Mouse (Mus musculus): ENCODE results near the gene Meltf. TPM values are rescaled to one million over a fixed set of nuclear protein-coding genes. Genes with fewer than 3 reads are reported as not detected.
A peak's percentile ranks its signal among the peaks of the same experiment; 100 is the strongest.
"Not testable (repeated sequence)": the region's sequence is repeated elsewhere in the genome, so short reads cannot be mapped to it uniquely, and the experiment has no call there.

The Meltf gene
- total RNA-seq, 4 experiments from 2014 or later, result not detected

DNA sequence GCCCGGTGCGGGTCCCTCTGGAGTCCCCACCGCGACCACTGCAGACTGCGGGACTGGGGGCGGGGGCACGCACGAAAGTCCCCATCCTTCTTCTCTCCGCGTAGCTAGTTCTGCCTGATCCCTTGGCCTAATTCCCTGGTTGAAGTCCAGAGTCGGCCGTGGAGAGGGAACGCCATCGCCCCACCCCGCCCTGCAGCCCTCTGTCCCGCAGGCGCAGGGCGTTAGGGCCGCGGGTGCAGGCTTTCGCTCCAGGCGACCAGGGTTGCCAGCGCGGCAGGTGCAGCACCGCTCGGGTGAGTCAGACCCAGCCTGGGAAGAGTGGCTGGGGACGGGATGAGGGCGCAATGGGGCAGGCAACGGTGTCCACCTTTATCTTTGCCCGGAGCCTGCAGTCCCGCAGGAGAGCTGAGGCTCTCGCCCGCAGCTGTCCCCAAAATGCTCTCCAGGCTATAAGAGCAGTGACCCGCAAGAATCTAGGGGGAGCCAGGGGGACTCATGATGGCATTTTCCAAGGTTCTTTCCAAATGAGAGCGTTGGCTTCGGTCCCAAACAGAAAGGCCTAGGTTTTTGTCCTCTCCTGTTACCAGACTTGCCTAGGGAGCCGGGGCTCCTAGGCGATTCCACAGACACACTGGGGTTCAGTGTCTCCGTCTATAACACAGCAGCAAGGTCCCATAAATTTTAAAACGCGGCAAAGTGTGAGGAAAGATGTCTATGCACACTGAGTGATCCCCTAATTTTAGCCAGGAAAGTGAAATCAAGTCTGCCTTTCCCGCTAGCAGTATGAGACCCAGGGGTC is 55.3 kb downstream of the Meltf start, which contains the start of gene Pigz:
Pigz (plus strand) TSS at position 101 of the 799 bp plus-strand sequence.
- peak; percentile 51 for DNase-seq (ENCODE audit: low spot score)

DNA sequence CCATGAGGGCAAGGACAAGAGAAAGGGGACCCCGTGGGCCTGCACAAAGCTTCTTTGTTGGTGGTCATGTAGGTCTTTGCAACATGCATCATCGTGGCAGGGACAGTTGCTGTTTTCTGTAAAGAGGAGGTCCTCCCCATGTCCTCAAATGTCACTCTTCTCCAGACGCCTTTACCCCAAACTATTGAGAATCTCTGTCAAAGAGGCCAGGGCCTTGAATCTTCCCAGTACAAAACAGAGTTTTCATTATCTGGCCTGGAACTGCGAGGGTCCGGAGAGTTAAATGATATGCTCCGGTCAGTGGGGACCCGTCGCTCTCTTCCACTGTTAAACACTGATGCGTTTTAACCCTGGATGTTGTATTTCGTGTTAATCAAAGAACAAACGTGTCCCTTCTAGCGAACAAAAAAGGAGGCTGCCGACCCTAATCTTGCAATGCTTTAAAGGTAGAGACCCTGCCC is 56.0 kb downstream of the Meltf start:
- DNase-seq (ENCODE audit: low spot score), result no peak

GRCm38 (mm10) chr16:31935091-31935979 is 56.7 kb downstream of the Meltf start:
- DNase-seq (ENCODE audit: low spot score), result no peak

- no peak for DNase-seq (ENCODE audit: low spot score)
Measured at GRCm38 (mm10) chr16:31936568-31936967, 58.0 kb downstream of the Meltf start.

- peak; percentile 55 for DNase-seq (ENCODE audit: low spot score)
Measured at GRCm38 (mm10) chr16:31938856-31939255, 60.2 kb downstream of the Meltf start.

DNA sequence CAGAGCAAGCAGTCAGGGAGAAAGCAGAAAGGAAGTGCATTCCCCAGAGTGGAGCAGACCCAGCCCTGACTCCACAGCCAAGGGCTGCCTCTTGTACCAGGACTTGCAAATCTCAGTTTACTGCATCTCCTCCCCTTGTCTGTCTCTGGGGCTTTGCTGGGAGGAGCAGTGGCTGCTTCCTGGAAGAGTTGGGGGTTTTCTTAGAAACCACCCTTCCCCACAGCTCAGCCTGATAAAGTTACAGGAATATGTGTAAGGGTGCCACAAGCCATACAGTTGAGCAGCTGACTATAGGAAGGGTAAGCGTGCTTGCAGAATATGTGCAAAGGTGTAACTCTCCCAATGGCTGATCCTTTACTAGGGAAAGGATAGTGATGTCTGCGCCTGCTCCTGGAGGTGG is 62.0 kb downstream of the Meltf start:
- DNase-seq (ENCODE audit: low spot score), result no peak

- DNase-seq (ENCODE audit: low spot score), result peak; percentile 55
Measured at GRCm38 (mm10) chr16:31943980-31944379, 65.4 kb downstream of the Meltf start.

DNA sequence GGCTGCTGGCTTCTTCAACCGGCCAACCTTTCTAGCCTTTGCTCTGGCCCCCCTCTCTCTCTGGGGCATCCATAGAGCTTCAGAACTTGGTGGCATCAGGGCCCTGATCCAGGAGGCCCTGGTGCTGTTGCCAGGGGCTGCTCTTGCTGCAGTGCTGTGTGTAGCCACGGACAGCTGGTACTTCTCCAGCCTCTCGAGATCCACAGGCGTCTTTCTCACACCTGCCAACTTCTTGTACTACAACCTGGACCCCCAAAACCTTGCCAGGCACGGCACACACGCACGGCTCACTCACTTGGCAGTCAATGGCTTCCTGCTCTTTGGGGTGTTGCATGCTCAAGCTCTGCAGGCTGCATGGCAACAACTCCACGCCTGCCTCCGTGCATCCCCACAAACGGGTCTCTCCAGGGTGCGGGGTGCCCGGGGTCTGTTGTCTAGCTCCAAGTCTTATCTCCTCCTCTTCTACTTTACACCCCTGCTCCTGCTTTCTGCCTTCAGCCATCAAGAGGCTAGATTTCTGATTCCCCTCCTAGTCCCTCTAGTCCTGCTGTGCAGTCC is 66.2 kb downstream of the Meltf start:
- DNase-seq (ENCODE audit: low spot score), result no peak

DNA sequence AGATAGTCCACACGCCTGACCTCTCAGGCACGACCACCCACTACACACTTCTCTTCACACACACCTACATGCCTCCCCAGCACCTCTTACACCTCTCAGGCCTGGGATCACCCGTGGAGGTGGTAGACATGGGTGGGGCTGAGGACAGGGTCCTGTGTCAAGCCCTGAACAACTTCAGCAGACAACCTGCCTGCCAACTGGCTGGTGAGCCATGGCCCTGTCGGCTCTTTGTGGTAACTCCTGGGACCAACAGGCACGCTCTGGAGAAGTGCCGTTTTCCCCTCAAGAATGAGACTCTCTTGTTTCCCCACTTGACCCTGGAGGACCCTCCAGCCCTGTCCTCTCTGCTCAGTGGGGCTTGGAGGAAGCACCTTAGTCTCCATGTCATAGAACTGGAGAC is 66.8 kb downstream of the Meltf start:
- no peak for DNase-seq (ENCODE audit: low spot score)

DNA sequence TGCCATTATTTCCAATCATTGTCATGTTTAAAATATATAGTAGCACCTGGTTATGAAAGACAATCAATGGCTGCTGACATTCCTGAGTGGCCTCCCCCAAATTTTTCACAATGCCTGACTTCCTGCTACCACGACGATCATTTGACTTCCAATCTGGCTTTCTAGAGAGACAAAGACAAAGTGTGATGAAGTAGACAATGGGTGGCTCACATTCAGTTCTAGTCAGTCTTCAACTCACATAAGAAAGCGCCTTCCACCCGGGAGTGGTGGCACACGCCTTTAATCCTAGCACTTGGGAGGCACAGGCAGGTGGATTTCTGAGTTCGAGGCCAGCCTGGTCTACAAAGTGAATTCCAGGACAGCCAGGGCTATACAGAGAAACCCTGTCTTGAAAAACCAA is 67.4 kb downstream of the Meltf start:
- DNase-seq (ENCODE audit: low spot score), result not testable (repeated sequence)

GRCm38 (mm10) chr16:31947333-31947732 is 68.7 kb downstream of the Meltf start:
- DNase-seq (ENCODE audit: low spot score), result no peak

DNA sequence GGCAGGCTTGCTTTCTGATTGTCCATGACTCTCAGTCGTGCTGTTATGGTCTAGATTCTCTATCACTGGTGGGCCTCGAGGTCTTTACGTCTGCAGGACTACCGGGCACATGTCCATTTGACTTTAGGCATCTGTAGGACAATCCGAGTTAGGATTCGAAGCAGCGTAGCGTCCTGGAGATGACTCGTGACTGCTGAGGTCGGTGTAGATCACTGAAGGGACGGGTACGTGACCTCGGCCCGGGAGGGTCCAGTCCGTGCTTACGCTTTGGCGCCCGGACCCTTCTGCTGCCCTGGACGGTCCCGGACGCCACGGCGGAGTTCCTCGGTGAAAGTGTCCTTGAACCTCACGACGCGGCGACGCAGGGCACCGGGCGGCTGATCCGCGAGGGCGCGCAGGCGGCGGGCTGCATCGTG is 69.3 kb downstream of the Meltf start:
- DNase-seq (ENCODE audit: low spot score), result peak; percentile 25

- peak; percentile 94 for DNase-seq (ENCODE audit: low spot score)
Measured at GRCm38 (mm10) chr16:31948345-31948774, 69.8 kb downstream of the Meltf start, which contains the start of the genes 0610012G03Rik and Ncbp2. TSS of gene 0610012G03Rik (minus strand) at chr16:31948494. TSS of gene Ncbp2 (plus strand) at chr16:31948513.

Other genes with a start within 250 kb of the Meltf start
- gene Dlg1, start 215.4 kb upstream of the Meltf start, total RNA-seq (2022), result 10 to 100 TPM; 57.3 to 66.3 (median 58.5) TPM
- 1 to 10 TPM; 4.2 to 7.8 (median 4.4) TPM for gene Pigz, start 55.0 kb downstream of the Meltf start, total RNA-seq (2022)
- gene 0610012G03Rik, start 69.7 kb downstream of the Meltf start, total RNA-seq (2022), result 10 to 100 TPM; 61.6 to 83.0 (median 78.3) TPM
- gene Ncbp2, start 69.7 kb downstream of the Meltf start, total RNA-seq (2022), result 10 to 100 TPM; 22.6 to 26.4 (median 24.9) TPM
- gene Senp5, start 124.5 kb downstream of the Meltf start, total RNA-seq (2022), result 10 to 100 TPM; 10.0 to 13.9 (median 11.7) TPM
- 10 to 100 TPM; 22.8 to 27.3 (median 25.2) TPM for gene Pak2, start 200.5 kb downstream of the Meltf start, total RNA-seq (2022)
- gene Pigx, start 220.9 kb downstream of the Meltf start, total RNA-seq (2022), result 10 to 100 TPM; 17.3 to 20.2 (median 20.0) TPM
- 10 to 100 TPM in 3 of 4 experiments, 1 to 10 TPM in 1; 9.1 to 12.9 (median 12.4) TPM for gene Cep19, start 221.0 kb downstream of the Meltf start, total RNA-seq (2022)